Mouse (Mus musculus) spleen, postnatal 36 days (tissue): Measurements from ENCODE around the gene Gm20388.
A peak's percentile ranks its signal among the peaks of the same experiment; 100 is the strongest.

ENCODE experiments used
- DNase-seq, 2 experiments: peaks; one replicate each; pipeline ENCODE4 v3.0.0; 2022; ENCODE audit warnings: low spot score in 2 of 2, mixed read lengths in 1 of 2

Gene Gm20388

GRCm38 (mm10) chr8:119910547-119911257 lies at the start of gene Gm20388:
Gene Gm20388, plus strand, starts transcription at chr8:119910841.
- peak; percentile 89 to 90 for DNase-seq

- DNase-seq = peak; percentile 97
These were observed 48.8 kb upstream of the Gm20388 start, which contains the start of gene Klhl36 for GRCm38 (mm10) chr8:119861706-119862389. Gene Klhl36, plus strand, starts transcription at chr8:119862266.

GRCm38 (mm10) chr8:119862390-119862734 lies 48.3 kb upstream of the Gm20388 start:
- no peak for DNase-seq

GRCm38 (mm10) chr8:119862749-119863148 lies 47.9 kb upstream of the Gm20388 start:
- no peak for DNase-seq

- no peak for DNase-seq
These were observed 41.0 kb upstream of the Gm20388 start for GRCm38 (mm10) chr8:119869616-119870015.

DNA sequence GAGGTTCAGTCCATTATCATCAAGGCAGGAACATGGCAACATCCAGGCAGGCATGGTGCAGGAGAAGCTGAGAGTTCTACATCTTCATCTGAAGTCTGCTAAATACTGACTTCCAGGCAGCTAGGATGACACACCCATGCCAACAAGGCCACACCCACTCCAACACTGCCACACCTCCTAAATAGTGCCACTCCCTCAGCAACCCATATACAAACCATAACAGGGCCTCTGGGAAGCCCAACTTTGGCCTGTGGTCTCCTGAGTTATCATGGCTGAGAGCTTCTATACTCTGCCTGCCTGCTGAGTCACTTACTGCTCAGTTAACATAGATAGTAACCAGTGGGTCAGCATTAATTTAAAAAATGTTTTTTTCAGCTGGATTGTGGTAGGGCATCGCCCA lies 37.5 kb upstream of the Gm20388 start:
- no peak for DNase-seq

GRCm38 (mm10) chr8:119881301-119881700 lies 29.3 kb upstream of the Gm20388 start:
- no peak for DNase-seq

DNA sequence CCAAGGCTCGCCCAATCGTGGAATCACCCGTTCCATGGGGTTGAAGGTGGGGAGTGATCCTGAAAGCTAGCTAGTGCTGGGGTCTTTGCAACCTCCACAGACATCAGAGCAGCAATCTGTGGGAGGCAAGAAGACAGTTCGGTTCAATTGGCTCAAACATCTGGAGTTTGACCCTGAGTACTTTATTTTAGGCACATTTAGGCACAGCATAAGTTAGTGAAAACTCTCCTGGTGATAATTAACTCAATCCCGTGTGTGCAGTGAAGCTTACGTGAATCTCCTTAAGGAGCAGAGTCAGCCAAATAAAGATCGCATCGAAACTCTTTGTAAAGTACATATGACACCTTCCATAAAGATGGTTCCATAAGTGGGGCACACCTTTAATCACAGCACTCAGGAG lies 28.7 kb upstream of the Gm20388 start:
- no peak for DNase-seq

DNA sequence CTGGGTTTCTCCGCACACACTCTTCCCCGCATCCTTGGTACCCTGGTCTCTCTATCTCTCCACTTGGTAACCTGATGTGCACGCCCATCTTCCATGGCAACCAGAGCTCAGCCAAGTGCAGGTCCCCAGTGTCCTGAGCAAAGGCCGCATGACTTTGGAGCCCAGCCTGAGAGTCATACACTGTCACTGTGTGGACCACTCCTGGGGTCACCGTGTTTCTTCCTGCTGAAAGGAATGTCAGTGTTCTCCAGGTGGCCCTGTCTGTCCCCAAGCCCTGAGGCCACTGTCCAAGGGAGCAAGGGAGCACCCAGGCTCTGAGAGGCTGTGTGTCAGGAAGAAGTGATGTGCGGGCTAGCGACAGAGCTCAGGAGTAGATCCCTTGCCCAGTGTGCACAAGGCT lies 27.4 kb upstream of the Gm20388 start:
- no peak for DNase-seq

- DNase-seq = no peak
These were observed 25.0 kb upstream of the Gm20388 start for GRCm38 (mm10) chr8:119885612-119886011.

DNA sequence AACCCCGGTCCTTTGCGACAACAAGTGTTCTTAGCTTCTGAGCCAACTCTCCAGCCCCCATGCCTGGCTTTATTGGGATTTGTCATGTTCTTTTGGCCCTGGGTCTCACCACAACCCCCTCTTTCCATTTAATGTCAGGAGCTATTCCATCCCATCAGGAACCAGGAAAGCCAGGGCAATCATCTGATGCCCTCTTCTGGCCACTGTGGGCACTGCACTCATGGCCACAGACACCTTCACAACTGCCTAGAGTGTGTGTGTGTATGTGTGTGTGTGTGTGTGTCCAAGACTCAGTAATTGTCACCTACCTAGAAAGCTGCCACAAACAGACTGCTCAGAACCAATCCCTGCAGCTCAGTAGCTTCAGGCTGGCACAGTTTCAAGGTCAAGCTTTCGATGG lies 23.5 kb upstream of the Gm20388 start:
- DNase-seq = no peak

- no peak for DNase-seq
These were observed 22.6 kb upstream of the Gm20388 start for GRCm38 (mm10) chr8:119888012-119888411.

DNA sequence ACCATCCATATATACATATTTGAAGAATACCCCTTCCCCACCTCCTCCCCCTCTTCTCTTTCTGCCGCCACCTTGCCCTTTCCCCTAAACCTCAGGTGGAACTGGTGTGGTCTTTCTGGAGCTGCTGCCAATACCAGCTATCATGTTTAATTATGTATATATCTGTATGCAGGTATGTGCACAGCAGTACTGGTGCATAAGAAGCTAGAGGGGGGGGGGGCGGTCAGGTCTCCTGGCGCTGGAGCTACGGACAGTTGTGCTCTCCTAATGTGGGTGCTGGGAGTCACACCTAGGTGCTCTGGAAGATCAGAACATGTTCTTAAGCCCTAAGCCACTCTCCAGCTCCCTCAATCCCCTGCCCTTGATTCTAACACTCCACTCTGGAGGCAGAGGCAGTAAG lies 13.6 kb upstream of the Gm20388 start:
- DNase-seq = no peak

DNA sequence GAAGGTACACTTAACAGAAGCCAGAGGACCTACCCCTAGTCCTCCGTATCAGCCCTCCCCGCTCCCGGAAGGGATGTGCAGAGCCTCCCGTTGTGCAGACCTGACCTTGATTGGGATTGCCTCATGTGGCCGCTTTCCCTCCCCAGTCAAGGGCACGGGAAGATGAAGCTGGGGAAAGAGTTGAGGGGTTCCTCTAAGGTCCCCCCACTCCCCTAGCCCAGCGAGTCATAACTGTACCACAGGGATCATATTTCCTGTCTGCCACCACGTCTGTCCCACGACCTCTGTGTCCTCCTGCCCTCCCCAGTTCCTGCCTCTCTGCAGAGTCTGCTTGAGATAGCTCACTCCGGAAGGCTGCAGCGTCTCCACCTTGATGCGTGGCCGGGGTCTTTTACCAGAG lies 12.7 kb upstream of the Gm20388 start:
- no peak for DNase-seq

GRCm38 (mm10) chr8:119901349-119901748 lies 9.3 kb upstream of the Gm20388 start:
- DNase-seq = no peak

- no peak for DNase-seq
These were observed 8.7 kb upstream of the Gm20388 start for GRCm38 (mm10) chr8:119901952-119902351.

- no peak for DNase-seq
These were observed 6.2 kb upstream of the Gm20388 start for GRCm38 (mm10) chr8:119904323-119904911.

GRCm38 (mm10) chr8:119909944-119910546 lies 596 bp upstream of the Gm20388 start, which contains the start of gene Usp10:
Gene Usp10, plus strand, starts transcription at chr8:119910360.
- peak in 1 of 2 experiments; percentile 24 for DNase-seq

DNA sequence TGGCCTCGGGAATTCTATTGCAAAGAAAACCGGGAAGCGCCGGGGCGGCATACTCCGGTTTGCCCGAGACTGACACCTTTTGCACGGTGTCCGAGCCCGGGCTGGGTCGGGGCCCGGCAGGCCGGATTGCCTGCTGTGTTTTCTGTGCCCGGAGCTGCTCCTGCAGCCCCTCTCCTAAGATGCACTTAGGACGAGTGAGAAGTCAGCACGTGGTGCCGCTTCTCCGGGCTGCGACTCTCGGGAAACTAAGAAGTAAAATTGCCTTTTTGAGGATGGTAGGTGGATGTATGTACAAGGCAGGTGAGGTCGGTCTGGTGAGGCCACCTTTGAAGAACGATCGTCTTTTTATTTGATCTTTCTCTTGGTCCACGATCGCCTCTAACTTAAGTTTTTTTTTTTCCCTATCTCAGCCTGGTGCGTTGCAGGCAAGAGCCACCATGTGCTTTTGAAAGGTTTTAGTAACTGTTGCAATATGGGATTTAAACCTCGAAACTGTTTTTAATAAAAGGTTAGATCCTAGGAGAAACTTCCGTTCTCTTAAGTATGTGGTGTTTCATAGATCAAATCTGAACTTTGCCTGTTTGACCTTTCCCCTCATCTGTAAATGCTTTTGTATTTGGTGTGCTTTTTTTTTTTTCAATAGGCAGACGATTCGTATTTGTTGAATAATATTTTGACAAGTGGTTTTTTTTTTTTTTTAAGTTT lies 769 bp downstream of the Gm20388 start:
- DNase-seq = no peak

GRCm38 (mm10) chr8:119912643-119913042 lies 2.0 kb downstream of the Gm20388 start:
- no peak for DNase-seq

GRCm38 (mm10) chr8:119913181-119913580 lies 2.5 kb downstream of the Gm20388 start:
- DNase-seq = no peak

DNA sequence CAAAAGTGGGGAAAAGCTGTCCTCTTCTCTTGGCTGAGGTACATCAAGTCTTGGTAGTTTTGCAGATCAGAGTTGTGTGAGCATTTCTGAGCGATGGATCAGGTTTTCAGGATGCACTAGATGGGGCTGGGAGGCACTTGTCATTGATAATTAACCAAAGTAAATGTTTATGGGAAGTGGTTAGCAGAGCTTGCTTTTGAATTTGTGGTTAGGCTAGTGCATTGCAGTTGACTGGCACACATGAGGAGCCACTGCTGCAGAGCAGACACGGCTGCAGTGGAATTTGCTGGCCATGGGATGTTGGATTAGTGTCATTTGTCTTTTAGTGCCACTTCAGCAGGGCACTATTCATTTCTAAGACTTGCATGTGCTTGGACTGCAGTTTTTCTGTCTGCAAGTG lies 3.5 kb downstream of the Gm20388 start:
- DNase-seq = no peak
